Mouse (Mus musculus): ENCODE results near the gene Gldn.

The Gldn gene

DNA sequence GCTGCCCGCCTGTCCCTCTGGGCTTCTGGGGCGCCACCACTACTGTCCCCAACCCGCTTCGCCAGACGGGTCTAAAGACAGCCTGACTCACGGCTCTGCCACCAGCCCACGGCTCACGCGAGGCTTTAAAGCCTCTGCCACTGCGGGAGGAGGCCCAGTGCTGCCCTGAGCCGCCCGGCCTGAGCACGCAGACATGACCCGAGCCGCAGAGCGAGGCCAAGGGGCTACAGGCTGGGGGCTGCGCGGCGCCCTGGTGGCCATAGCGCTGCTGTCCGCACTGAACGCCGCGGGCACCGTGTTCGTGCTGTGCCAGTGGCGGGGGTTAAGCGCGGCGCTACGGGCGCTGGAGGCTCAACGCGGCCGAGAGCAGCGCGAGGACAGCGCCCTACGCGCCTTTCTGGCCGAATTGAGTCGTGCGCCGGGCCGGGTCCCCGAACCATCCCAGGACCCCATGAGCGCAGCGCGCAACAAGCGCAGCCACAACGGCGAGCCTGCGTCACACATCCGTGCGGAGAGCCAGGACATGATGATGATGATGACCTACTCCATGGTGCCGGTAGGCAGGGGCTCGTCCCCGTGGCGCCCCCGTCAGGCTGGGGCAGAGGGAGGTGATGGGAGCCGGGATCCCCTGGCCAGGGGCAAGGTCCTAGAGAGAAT is at the start of gene Gldn:
Gene Gldn (plus strand): TSS at position 156 of the 657 bp plus-strand sequence.
- no peak for DNase-seq

DNA sequence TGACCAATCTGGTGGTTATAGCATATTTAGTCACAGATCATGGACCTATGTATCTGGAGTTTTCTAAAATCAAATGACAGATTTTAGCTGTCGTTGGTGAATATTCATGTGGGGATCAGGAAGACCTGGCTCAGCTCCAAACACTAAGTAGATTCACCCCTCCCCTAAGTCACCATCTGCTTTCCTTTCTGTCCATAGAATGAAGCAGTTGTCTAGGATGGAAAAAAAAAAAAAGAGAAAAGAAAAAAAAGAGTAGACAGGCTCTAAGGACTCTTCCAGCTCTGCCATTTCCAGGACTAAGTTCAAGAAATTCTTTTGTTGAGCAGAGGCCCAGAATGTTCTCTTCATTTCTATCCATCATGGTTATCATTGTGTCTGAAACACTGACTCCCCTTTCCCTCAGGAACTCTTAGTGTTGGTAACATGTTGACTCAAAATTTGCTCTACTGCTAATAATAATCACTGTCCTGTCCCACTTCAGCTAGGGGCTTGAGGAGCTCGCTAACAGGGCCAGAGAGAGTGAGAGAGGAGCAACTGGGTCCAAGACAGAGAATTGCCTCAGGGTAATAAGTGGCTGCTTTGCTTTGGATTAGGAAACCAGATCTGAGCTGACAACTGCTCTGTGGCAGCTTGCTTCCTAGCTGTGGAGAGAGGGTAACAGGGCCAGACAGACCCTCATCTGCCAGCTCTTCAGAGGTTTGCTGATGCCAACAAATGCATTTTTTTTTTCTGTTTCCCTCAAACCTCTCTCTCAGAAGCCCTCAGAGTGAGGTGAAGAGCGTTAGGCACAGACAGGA is 41.2 kb upstream of the Gldn start:
- DNase-seq: no peak

- DNase-seq: no peak
Observed at GRCm38 (mm10) chr9:54264754-54265153, 21.5 kb upstream of the Gldn start.

DNA sequence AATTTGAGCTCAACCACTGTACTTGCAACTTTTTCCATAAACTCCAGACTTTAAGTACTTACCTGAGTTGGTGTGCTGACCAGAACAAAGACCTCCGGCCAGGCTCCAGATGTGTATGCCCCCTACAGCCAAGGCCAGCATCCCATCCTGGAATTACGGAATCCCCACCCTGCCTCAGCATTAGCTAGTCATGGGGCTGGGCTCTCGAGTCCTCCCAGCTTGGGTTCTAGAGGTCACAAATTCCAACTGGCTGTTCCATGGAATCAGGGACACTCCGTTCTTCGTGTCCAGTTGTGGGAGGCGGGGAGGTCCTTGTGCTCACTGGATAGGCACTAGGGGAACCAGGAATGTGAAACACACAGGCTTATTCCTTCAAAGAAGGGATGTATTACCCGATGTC is 18.3 kb upstream of the Gldn start, which contains the start of gene Cyp19a1:
Gene Cyp19a1 (minus strand): TSS at position 101 of the 400 bp plus-strand sequence.
- no peak for DNase-seq

DNA sequence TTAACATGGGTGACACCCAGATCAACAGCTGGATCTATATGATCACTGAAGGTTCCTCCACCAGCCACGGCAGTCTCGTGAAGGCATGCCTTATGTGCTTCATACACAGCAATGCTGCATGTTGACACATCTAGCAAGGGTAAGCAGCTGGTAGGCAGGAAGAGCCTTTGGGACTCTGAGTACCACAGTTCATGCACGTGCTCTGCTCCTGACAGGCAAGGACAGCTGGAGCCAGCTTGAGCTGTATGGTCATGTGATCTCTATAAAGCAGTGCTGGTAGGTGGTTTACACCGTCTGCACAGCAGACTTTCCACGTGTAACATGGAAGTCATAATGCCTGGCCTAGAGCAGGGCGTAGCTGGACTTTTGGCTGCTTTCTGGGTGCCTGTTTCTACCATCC is 16.3 kb upstream of the Gldn start:
- no peak for DNase-seq

DNA sequence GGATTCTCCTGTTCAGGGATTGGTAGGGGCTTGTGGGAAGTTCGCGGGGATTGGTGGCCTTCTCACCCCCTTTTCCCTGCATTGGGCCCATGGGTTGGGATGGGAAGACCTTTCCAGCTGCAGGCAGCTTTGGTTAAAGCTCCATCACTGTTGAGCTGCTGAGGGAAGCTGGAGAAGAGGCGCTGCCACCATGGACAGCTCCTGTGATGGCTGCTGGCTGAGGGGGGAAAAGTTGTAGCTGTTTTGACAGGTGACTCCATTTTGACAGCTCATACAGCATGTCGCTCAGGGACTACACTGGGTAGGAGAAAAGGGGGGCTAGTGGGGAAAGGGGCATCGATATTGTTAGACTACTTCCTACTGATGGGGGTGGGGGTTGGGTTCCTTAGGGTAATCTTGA is 15.4 kb upstream of the Gldn start:
- no peak for DNase-seq

- DNase-seq: no peak
Observed at GRCm38 (mm10) chr9:54275283-54275682, 11.0 kb upstream of the Gldn start.

DNA sequence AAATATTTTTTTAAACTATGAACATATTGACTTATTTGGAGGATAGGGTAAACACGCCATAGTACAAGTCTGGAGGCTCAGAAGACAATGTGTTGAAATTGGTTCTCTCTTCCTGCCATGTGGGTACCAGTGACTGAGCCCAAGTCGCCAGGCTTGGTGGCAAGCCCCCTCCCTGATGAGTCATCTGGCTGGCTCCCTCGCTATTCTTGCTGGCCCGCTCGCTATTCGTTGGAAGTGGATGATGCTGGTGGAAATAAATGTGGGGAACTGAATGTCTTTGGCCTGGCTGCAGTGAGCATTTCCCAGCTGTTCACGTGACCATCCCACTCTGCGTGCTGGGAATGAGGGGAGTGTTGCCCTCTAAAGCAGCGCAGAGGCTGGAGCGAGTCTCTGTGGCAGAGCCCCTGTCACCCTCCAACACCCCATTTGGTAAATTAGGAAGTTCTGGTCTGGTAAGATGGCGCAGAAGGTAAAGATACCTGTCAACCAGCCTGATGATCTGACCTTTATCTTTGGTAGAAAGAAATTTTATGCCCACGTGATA is 7.2 kb upstream of the Gldn start:
- DNase-seq: no peak

GRCm38 (mm10) chr9:54287804-54288203 is 1.5 kb downstream of the Gldn start:
- no peak for DNase-seq

GRCm38 (mm10) chr9:54299389-54299788 is 13.1 kb downstream of the Gldn start:
- no peak for DNase-seq

DNA sequence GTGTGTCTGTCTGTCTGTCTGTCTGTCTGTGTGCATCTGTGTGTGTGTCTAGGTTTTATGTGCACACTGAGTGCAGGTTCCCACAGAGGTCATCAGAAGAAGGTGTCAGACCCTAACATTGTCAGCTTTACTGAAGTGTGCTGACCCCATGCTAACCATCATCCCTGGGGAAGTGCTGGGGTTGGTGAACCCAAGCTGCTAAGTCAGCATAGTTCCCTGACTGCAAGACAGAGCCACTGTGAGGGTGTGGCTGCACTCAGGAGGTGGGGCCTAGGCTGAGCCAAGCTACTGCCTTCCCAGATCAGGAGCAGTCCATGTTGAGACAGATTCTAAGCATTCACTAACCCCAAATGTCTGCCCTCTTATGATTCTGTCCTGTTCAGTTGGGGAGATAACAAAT is 13.5 kb downstream of the Gldn start:
- no peak for DNase-seq

DNA sequence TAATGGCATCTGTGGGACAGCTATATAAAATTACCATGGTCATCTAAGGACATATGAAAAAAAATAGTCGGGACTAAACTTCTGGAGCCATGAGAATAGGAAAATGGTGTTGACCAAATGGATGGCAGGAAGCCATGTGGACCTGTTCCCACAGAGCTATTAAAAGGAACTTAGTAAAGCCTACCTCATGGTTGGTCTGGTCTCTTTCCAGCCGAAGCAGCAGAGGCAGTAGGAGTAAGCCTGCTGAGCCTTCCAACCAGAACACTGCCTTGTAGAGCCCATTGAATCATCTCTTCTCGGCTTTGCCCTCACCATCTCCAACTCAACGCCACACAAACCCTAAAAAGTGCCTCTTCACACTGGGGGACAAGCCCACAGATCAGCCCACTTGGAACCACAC is 15.0 kb downstream of the Gldn start:
- DNase-seq: no peak

DNA sequence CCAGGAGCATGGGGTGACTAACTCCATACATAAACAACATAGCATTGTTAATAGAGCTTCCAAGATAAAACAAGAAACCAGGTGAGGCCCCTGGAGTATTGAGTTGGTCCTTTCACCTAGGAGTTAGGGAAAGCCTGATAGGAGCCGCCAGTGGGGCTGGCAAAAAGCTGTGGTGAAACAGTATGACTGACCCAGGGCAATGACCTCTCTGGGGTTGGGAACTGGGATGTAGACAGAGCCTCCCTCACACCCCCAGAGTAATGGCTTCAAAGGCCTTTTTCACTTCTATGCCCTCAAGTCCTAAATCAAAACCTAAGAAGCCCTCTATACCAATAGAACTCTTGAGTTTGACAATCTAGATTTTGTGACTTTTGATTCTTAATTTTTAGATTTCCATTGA is 21.9 kb downstream of the Gldn start:
- DNase-seq: no peak

DNA sequence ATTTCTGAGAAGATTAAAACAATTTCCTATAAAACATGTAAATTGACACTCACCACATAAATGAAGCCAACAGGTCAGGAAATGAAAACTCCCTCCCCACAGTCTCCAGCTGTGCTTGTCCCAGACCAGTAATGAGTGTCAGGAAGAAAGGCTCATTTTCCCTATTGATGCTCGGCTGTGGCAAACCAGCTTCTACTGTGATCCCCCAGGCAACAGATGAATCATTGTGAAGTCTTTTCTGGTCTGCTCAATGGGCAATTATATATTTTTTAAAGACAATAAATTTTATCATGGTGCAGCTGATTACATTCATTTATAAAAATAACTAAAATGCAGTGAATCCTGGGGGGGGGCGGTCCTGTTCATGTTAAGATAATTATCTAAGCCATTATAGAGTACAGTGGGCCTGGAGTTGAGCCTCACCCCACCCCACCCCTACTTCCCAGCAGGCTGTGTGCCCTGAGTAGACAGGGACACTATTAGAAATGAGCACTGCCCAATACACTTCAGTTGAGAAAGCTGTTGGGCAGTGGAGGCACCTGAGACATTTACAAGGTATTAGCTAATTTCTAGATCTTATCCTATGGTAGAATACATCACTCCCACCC is 22.6 kb downstream of the Gldn start:
- DNase-seq: no peak

DNA sequence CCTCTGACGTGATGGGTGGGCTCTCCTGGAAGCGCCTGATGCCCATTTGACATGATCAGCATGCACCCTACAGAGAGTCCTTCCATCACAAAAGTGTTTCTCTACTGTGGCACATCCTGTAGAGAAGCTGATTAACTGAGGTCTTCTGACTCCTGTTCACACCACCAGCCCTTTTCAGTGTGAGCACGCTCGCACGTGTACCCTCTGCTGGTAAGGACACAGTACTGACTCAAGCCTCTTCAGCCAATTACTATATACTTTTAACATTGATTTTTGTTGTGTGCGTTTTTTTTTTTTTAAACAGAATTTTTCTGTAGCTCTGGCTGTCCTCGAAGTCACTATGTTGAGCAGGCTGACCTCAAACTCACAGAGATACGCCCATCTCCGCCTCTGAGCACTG is 30.1 kb downstream of the Gldn start:
- DNase-seq: no peak

DNA sequence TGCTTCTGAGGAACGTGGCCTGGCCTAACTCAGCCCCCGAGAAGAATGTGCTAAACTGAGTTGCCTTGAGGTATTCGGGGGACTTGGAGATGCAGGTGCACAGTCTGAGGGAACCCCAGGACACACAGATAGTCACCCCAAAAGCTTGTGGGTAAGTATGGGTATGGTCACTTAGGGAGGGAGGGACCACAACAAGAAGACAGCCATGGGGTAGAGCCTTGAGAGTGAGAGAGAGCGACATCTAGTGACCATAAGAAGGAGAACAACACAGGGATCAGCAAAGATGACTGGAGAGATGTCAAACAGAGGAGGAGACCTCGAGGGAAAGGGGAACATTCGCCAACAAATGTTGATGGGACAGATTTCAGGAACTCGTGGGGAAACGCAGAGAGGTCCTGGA is 37.2 kb downstream of the Gldn start:
- no peak for DNase-seq

- DNase-seq: no peak
Observed at GRCm38 (mm10) chr9:54329201-54329600, 42.9 kb downstream of the Gldn start.

GRCm38 (mm10) chr9:54335582-54335981 is 49.3 kb downstream of the Gldn start:
- no peak for DNase-seq

DNA sequence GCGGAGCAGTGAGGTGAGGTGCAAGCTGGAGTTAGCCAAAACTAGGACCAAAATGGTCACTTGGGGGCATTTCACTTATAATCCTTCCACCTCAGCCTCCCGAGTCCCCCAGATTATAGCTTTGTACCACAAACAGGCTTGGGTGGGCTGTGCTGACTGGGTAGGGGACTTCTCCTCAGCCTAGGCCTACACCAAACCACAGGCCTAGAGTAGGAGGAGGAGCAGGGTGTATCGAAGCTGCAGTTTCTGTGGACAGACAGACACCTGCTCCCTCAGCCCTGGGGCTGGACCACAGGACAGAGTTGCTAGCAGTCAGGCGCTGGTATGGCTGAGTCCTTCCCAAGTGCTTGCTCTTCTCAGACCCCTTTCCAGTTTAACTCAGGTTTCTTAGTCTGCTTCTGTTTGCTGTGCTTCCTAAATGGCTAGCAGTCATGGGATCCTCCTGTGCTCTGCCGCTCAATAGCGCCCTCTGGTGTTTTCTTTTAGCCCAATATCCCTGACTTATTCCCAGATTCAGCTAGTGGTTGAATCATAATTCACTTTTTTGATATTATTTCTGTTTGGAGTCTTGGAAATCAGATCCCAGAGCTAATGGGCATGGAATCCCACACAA is 50.4 kb downstream of the Gldn start:
- DNase-seq: no peak

GRCm38 (mm10) chr9:54342026-54342425 is 55.7 kb downstream of the Gldn start:
- no peak for DNase-seq

GRCm38 (mm10) chr9:54356756-54357155 is 70.5 kb downstream of the Gldn start:
- DNase-seq: no peak
